Mouse (Mus musculus) E14TG2a.4 (cell line): Measurements from ENCODE around the gene Rtn4.

Source experiments
- CTCF ChIP-seq: conservative IDR thresholded peaks from 2 replicates; pipeline ENCODE4 v1.5.1; 2014; ENCODE audit warnings: low read length
- NANOG ChIP-seq: IDR thresholded peaks from 2 replicates; pipeline ENCODE4 v1.6.1; 2014; ENCODE audit warnings: borderline replicate concordance, low read length, mixed read lengths
- POU5F1 ChIP-seq: IDR thresholded peaks from 2 replicates; pipeline ENCODE4 v1.6.1; 2014; ENCODE audit warnings: low read length, borderline replicate concordance

- TF ChIP-seq CTCF (no peak), NANOG (no peak), POU5F1 (no peak)
Measured at GRCm38 (mm10) chr11:29746203-29746602, 53.5 kb downstream of the Rtn4 start.
